Mouse (Mus musculus): Measurements from ENCODE around the gene Abcg2.
"Not testable (repeated sequence)": the region's sequence is repeated elsewhere in the genome, so short reads cannot be mapped to it uniquely, and the experiment has no call there.

The Abcg2 gene

GRCm38 (mm10) chr6:58584223-58584622, at the start of gene Abcg2:
Gene Abcg2 (plus strand): TSS chr6:58584523.
- DNase-seq (ENCODE audit: low spot score), result not testable (repeated sequence)

- DNase-seq (ENCODE audit: low spot score), result not testable (repeated sequence)
Measured at GRCm38 (mm10) chr6:58540263-58540662, 44.1 kb upstream of the Abcg2 start.

GRCm38 (mm10) chr6:58542852-58543251, 41.5 kb upstream of the Abcg2 start:
- peak; percentile 11 for DNase-seq (ENCODE audit: low spot score)

DNA sequence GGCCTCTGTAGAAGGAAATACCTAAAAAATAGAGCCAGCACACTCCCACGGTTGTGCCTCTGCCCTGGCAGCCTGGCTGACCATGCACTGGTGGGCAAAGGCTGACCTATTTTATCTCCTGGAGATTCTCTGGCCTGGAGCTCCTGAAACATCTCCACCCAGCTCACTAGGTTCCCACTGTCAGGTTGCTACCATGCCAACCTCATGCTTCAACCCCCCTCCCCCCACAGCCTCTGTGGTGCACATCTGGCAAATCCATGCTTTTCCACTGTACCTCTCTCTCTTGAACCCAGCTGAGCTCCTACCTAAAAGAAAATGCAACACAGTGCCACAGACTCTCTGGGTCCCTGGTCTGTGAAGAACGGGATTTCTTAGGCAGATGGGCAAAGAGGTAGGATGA, 39.4 kb upstream of the Abcg2 start:
- DNase-seq (ENCODE audit: low spot score), result not testable (repeated sequence)

DNA sequence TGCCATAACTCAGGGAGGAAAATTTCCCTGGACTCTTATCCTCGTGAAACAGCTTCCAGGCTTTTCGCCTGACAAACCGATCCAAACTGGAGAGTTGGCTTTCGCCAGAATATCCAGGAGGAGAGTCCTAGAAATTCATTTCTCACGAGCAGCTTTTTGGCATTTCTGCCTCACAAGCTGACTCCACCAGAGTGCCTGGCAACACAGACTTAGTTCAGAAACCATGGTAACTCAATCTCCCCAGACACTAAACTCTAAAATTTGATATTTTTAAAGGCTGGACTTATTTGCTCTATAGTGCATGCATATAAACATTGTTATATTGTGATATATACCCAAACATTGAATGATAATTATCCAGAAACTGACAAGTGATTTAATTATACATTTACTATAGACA, 38.3 kb upstream of the Abcg2 start:
- DNase-seq (ENCODE audit: low spot score), result not testable (repeated sequence)

DNA sequence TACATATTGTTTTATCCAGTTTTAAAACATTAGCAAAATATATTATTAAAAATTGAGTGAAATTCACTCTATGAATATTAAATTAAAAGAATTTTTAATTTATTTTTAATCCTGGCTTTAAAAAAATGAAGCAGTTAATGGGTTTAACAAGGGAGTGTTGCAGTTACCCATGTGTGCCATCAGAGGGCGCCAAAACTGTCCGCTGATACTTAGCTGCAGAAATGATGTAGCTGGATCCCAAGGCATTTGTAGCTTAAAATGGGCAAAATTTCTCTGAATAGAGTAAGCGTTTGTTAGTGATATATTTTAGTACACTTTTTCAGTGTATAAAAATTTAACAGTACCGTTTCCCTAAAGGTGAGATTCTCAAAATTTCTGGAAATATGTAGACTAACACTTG, 37.5 kb upstream of the Abcg2 start:
- DNase-seq (ENCODE audit: low spot score), result no peak

GRCm38 (mm10) chr6:58553812-58554211, 30.5 kb upstream of the Abcg2 start:
- not testable (repeated sequence) for DNase-seq (ENCODE audit: low spot score)

DNA sequence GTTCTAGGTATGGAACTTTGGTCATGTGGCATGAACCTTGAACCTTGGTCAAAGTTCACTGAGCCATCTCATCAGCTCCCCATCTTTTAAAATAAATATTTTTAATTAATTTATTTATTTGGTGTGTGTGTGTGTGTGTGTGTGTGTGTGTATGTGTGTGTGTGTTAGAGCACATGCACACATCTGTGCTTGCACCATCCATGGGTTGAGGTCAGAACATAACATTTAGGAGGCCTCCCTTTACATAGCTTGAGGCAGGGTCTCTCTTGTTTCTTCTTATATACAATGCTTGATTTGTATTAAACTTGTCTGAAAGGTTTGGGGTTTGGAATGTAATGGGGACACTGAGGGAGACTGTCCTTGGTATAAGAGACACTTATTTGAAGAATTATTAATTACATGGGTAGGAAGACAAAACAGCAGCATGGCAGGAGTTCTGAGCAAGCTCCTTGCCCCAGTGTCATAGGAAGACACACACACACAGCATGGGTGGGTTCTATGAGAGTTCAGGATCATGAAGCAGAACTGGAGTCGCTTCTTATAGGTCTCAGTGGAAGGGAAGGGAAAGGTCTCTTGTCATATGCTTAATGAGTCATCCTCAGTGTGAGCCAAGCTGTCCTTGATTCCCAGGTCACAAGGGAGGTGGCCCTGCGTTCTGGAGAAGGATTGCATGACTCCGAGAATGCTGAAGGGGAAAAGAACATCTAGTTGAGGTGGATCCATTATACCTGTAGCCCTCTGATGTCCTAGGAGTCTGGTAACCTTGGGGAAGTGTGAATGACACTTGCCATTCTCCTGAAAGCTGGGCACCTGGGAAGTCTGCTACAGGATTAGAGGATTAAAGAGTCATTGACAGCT, 9.9 kb downstream of the Abcg2 start:
- DNase-seq (ENCODE audit: low spot score), result not testable (repeated sequence)

GRCm38 (mm10) chr6:58595639-58596293, 11.4 kb downstream of the Abcg2 start:
- DNase-seq (ENCODE audit: low spot score), result not testable (repeated sequence)

DNA sequence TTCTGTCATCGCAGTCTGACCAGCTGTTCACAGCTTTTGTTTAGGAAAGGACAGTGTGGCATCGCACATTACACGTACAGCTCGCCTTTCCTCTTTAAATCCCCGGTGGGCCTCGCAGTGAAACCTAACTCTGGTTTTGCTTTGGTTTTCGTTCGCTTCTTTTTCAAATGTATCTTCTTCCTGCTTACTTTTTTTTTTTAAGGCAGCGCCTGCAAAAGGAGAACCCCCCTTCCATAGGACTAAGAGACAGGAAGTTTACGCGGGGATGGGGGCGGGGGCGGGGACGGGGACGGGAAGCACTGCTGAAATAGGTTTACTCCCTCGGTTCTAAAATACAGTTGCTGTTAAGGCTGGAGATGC, 12.0 kb downstream of the Abcg2 start:
- no peak for DNase-seq (ENCODE audit: low spot score)

DNA sequence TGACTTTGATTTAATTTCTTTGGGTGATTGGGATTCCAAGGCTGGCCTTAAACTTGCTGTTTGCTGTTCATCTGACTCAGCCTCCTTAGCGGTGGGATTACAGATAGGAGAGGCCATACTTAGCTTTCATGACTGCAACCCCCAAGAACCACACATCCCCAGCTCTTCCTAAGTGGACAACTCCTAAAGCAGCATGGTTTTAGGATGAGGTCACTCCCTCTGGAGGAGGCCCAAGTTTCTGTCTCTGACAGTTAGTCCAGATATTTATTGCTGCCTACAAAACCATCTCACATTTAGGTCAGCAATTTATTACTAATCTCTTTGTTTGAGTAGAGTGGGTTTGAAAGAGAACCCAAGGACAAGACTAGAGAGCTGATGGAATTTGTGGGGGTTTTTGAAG, 17.8 kb downstream of the Abcg2 start:
- not testable (repeated sequence) for DNase-seq (ENCODE audit: low spot score)

GRCm38 (mm10) chr6:58602991-58603390, 18.7 kb downstream of the Abcg2 start:
- not testable (repeated sequence) for DNase-seq (ENCODE audit: low spot score)

GRCm38 (mm10) chr6:58603485-58604090, 19.3 kb downstream of the Abcg2 start:
- DNase-seq (ENCODE audit: low spot score), result not testable (repeated sequence)

DNA sequence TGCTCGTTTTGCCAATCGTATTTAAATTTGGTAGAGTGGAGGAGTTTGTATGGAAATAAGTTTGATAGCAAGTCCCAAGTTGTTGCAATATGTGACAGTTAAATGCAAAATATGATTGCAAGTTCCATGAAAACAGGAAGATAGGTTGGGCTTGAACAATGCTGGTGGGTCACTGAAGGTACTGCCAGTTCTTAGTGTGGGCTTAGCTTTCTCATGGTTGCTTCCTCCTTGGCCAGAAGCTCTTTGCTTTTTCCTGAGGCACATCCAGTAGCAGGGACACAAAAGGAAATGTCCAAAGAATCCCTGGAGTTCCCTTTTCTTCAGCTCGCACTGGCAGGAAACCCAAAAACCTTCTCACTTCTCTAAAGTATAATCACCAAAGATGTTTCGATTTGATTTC, 22.3 kb downstream of the Abcg2 start:
- DNase-seq (ENCODE audit: low spot score), result no peak

DNA sequence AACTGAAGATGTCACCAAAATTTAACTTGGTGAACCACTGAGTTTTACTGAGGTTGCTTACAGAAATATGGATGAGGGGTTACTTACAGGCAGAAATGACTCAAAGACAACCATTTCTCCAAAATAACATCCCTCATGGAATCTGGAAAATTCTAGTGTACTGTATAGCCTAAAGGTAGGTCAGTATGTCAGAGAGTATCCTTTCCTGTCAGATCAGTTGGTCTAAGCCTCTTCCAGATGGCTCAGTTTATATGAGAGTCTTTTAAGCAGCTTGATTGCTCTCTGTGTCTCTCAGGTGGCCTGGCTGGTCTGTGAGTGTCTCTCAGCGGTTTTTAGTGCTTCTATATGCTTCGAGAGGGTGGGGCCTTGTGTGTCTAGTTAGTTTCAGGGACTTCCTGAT, 24.1 kb downstream of the Abcg2 start:
- DNase-seq (ENCODE audit: low spot score), result no peak

DNA sequence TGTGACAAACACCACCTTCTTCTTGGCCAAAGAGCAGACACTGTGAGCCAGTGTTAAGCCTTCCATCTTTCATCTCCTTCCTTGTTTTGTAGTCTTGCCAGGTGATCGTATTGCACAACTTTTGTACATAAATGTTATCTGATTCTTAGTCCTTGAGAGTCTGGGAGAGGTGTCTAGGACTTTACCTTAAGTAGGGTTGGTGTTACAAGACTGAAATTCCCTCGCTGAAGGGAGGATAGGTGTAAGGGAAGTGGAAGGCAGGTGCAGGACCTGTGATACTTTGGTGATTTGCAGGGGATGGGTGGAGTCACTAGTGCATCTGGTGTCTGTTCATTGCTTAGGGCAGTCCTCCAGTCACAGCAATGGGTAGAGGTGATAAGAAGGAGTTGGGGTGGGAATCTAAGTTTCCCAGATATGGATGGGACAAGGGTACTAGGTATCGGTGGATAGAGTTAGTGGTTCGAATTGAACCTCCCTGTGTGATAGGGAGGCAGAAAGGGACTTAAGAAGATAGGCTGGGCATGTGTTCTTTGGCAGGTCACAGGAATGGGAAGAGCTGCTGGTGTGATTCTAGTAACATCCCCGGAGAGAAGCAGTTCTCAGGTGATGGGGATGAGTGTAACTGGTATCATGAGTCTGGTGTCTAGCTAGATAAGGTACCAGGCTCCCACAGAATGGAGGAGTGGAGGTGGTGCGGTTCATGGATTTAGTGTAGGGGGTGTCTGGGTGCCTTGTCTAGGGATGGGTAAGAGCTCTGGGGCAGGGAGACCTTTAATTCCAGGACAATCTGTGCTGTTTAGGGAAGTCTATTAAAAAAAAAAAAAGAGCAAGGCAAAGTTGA, 25.8 kb downstream of the Abcg2 start:
- DNase-seq (ENCODE audit: low spot score), result no peak

DNA sequence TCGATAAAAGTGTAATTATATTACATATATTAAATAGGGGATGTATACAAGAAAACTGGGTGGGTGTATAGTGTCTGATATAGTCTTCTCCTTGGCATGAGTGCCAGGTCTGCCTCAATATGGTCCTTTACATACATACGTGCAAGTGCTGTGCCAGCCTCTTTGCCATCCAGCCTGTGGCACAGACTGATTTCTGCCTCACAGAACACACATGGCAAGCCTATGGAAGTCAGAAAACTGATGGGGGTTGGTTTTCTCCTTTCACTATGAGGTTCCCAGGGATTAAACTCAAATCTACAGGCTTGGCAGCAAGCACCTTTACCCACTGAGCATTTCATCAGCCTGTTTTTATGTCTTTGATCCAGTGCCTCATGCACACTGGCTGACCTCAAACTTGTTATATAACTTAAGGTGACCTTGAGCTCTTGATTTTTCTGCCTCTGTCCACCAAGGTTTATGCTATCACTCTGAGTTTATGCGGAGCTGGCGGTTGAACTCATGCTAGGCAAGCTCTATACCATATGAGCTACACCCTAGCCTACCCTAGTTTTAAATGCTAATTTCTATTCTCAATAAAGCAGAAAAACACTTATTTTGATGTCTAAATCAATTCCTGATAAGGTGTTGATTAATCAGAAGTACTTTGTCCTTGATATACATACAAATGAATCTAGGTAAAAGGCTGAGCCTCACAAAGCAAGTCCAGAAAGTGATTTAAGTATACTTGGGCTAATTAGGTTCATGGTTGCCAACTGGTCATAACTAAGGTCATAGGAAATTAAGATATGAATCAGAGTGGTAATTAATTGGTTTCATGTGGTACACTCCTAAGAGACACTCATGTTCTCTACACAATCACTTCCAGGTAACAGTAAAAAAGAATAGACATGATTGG, 26.7 kb downstream of the Abcg2 start:
- peak; percentile 15 for DNase-seq (ENCODE audit: low spot score)

GRCm38 (mm10) chr6:58624126-58624525, 39.8 kb downstream of the Abcg2 start:
- no peak for DNase-seq (ENCODE audit: low spot score)

DNA sequence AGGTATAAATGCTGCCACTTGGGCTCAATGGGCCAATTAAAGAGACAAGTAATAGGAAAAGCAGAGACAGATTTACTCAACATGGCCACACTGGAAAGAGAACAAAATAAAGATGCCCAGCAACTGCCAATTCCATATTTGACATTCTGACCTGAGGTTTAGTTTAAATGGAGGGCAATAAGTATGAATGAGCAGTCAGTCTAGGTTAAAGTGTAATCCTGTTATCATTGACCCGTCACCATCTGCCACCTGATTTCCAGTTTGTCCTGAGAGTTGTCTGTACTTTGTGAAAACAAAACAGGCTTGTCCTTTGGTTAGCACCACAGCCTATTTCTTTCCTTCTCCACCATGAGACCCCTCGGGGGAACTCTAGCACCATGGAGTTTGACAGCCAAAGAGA, 44.9 kb downstream of the Abcg2 start:
- DNase-seq (ENCODE audit: low spot score), result no peak

GRCm38 (mm10) chr6:58632419-58632818, 48.1 kb downstream of the Abcg2 start:
- no peak for DNase-seq (ENCODE audit: low spot score)

GRCm38 (mm10) chr6:58633731-58634130, 49.4 kb downstream of the Abcg2 start:
- no peak for DNase-seq (ENCODE audit: low spot score)
